Mouse (Mus musculus) thymus, postnatal 36 days (tissue): ENCODE measurements around the gene Tenm3.

Experiments
- DNase-seq, 2 experiments: peaks; one replicate each; pipeline ENCODE4 v3.0.0; 2022; ENCODE audit warnings: mixed read lengths in 2 of 2

Gene Tenm3

DNA sequence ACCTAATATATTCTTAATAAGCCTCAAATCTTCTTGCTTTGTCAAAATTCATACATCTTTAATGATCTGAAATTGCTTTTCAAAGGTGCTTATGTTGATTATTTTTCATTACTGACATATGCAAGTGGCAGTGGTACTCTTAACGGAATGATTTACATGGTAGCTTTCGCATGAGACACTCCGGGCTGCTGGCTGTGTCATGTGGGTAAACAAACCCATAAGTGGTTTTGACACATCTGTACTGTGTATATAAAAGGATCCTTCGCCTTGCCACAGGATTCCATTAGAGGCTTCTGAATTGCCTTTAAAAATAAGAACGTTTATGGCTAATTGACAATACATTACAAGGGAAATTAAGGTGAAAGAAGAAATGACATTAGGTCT is 529.8 kb downstream of the Tenm3 start:
- no peak for DNase-seq

DNA sequence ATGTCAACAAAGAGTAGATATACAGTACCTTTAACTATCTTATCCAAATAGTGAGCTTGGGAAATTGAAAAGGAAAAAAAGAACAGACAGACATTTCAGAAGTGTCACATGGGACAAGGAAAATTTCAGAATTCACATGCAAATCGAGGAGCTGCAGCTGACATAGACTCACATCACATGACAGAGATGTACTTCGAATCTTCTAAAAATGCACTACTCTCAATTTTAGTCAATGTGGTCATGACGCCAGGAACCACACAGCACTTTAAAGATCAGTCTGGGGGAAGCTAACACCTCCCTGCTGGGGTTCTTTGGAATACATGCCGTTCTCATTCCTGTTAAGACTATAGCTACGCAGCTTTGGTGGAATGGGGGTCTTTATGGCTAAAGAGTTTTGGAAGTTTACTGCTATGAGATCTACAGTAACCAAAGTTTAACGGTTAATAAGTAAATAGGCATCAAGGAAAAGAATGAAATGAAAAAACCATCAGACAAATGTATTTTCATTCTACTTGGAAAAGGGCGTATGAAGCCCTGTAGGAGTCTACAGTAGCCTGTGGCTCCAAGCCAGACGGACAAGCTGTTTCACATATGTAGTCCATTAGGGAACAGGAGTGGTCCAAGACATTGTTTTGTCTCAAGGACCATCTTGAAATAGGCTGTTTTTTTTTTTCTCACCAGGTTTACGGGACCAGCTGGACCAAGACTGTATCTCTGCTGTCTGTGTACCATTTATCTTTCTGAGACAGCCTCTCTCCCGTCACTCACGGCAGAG is 530.4 kb downstream of the Tenm3 start:
- DNase-seq = no peak

DNA sequence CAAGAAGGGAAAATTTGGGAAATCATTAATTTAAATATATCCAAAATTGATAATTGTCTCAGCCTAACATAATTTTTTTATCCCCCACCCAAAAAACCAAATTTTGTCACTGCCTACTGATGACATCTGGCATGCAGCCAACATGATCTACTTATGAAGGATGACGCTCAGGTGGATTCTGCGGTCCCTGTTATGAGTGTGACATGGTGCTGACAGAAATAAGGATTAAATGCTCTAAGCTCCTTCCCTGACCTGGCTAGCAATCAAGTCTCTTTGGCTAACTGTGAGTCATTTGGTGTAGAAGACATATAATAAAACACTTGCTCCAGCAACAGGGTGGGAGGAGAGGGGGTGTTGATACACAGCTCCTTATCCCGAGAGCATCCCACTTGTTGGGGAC is 532.0 kb downstream of the Tenm3 start:
- DNase-seq = no peak

DNA sequence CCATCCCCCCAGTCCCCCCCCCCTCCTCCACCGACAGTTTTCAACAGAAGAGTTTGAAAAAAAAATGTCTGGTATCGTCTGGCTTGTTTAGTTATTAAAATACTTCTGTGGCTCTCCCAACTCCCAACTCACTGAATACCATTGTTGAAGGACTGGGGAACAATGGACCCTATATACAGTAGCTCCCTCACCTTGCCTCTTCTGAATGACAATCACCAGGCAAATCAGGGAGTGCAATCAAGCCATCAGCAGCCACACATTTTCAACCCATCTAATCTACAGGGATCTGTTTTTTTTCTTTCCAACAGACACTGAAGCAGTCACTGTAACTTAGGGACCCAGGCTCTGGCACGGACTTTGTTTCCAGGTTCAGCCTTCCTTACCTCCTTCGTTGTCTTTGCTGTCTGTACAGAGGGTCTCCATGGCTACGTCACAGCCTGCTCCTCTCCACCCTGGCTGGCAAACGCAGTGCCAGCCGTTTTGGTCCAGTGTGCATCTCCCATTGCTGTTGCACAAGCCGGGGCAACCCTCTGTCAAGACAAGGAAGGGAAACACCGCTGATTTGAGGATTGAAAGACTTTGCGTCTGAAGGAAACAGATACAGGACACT is 533.4 kb downstream of the Tenm3 start:
- no peak for DNase-seq

DNA sequence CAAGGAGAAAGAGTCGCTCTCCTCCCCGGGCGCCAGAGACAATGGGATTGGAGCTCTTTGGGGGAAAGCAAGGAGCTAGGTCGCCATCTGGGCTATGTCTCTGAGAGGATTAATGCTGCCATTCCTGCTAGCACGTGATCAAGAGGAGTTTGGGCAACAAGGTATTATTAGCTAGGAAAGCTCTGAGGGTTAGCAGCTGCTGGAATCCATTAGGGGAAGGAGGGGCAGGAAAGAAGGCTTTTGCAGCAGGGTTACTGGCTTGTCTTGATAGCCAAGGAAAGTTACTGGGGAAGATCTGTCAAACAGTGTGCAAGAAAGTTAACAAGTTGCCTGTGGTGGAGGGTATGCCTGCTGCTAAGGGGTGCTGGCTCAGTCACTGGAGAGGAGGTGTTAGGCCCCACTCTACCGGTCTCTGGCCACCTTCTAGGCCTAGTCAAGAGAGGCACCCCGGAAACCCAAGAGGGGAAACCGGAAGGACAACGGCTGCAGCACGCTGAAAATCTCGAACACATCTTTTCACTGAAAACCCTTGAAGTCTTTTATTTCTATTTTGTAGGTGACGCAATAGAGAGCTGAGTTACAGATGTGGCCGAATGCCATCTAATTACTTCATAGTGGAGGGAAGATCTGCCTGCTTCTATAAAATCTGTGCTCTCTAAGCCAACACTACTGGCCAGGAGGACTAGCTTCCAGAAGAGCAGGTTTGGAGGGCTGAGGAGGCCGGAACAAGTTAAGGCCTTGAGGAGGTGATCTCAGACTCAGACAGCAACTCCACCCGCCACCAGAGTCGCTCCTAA is 534.4 kb downstream of the Tenm3 start:
- DNase-seq = no peak

DNA sequence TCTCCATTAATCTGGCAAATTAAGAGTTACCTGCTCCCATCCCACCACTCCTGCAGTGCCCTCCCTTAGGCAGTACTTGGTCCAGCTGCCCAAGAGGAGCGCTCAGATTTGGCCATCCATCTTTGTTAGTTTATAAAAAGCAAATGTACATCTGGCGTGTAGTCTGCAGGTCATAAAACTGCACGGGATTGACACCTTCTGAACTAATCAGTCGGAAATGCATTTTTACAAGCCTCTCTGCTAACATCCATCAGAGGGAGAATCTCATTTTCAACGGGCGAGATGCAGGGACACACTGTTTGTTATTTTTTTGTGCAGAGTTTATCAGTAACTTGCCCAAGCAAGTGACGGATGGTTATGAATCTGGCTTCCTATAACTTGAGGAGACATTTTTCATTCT is 539.5 kb downstream of the Tenm3 start:
- no peak for DNase-seq

DNA sequence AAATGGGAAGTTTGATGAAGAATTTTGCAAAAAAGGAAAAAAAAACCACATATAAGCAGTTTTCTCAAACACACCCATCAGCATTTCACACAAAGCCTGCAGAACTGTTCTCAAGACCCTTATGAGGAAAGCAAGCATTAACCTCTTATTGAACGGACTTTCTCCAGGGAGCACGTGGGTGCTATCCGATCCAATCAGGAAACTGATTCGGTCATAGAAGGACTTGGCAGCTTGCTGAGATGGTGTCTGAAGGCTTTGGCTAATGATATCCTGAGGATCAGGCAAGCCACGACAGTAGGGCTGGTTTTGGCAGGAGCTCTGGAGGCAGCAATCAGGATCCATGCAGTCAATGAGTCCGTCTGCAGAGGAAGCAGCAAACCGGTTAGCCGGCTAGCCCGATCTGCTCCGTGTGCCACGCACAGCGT is 543.1 kb downstream of the Tenm3 start:
- DNase-seq = no peak

DNA sequence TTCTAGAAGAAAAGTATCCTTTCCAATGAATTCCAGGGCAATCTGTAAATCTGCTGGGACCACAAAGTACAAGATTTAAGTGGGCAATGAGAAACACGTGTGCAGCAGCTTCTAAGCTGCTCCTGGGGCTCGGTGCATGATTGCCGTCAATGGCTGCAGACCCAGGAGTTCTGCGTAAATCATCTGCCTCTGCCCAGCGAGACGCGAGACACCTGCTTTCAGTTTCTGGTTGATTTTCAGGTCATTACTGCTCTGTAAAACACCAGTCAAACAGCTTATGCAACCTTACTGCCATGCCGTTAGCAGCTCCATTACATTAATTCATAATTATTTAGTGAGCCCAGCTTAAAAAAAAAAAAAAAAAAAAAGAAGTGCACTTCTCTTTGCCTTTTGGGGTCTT is 543.7 kb downstream of the Tenm3 start:
- no peak for DNase-seq

DNA sequence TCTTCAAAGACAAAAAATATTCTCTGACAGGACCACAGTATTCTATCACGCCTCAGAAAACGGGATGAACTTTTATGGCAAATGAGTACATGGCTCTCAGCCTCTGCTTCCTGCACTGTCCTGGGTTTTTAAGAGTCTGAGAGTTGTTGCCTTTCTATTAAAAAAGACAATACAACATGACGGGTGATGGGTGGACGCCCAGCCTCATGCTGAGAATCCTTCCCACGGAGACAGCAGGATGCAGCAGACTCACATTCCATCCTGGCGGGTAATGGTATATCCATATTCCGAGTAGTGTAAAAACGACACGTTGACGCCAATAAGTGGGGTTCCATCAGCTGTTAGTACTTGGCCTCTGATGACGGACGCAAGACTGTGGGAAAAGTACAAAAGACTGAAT is 544.4 kb downstream of the Tenm3 start:
- no peak for DNase-seq

DNA sequence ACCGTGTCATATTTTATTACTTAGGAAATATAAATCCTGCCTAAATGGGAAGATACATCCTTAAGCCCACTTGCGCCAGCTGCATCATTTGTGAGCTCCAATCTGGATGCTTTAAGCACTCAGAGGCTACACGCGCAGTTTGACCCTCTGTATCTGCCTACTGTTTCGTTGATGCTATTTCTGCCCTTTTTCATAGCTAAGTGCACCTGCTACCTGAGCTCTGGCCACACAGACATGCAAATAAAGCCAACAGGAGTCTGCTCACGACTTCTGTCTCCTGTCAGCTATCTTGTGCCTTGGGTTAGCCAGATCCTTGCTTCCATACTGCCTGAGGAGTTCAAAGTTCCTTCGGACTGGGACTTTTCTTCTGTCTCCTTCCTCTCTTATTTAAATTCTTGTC is 547.4 kb downstream of the Tenm3 start:
- no peak for DNase-seq

DNA sequence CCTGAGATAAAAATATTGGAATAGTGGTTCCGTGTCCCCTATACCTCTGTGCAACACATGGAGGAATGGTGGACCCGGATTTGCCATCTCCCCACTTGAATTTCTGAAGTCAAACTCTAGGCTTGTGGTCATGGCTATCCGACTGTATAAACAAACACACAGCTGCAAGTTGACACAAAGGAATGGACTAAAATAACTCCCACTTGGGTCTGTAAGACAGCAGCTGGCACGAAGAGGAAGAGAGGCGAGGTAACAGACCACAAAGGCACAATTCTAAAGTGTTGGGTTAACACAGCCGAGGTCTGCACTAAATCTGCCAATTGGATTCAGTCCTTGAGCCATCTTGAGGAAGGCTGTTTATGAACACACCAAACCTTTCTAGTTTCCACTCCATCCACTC is 548.2 kb downstream of the Tenm3 start:
- no peak for DNase-seq

DNA sequence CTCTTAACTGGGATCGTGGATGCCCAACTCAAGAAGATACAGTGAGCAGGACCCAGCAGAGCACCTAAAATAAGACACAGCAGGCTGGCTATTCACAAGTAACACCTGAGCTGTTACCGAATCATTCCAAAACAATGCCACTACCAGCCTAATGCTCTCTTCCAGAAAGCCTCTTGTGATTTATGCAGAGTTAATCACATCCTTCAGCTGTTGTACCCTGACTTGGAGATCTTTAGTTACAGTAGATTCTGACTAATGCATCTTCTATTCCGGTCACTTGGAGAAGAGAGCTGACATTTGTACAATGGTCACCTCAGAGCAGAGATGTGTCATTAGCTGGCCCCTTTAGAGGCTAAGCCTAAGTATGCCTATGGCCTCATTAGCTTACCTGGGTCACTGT is 550.0 kb downstream of the Tenm3 start:
- no peak for DNase-seq

DNA sequence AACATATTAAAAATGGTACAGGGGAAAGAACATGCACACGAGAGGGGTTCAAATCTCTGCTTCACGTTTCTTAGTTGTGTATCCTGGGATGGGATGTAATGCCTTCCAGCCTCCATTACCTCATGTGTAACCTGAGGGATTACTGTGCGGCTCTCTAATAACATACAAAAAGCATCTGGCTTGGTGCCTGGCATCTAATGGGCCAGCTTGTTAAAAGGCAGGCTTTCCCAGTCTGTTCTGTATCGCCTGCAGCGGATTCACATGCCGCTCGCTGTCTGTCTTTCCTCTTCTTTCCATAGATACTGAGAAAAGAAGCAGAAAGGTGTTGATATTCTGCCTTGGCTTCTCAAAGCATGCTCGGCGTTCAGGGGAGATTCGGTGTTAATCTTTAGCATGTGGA is 558.3 kb downstream of the Tenm3 start:
- no peak for DNase-seq

DNA sequence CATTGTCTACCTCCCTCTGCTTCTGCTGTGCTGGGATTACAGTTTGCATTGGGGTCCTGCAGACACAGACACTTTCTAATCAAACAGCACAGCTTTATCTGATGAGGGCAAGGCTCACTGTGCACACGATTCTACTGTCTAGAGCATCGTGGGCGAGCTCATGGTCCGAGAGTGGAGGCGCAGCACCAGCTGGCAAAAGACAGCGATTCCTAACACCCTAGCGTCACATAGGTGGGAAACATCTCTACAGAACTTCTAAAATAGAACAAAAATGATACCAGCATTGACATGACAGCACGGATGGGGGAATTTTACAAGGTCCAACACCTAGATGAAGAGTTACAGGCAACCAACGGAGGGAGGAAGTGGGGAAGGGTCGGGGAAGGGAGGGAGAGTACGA is 561.9 kb downstream of the Tenm3 start:
- no peak for DNase-seq

DNA sequence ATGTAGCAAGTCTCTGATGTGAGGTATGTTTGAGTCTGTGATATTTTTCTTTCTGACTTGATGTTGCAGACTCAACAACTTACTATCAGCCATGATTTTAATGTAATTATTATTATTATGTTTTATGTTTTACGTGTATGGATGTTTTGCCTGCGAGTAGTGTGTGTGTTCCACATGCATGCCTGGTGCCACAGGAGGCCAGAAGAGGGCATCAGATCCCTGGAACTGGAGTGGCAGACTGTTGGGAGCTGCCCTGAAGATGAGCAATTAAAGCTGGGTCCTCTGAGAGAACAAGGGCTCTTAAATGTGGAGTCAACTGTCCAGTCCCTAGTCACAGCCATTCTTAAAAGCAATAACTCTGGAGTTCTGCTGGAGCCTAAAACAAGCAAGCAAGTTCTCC is 564.4 kb downstream of the Tenm3 start:
- no peak for DNase-seq

DNA sequence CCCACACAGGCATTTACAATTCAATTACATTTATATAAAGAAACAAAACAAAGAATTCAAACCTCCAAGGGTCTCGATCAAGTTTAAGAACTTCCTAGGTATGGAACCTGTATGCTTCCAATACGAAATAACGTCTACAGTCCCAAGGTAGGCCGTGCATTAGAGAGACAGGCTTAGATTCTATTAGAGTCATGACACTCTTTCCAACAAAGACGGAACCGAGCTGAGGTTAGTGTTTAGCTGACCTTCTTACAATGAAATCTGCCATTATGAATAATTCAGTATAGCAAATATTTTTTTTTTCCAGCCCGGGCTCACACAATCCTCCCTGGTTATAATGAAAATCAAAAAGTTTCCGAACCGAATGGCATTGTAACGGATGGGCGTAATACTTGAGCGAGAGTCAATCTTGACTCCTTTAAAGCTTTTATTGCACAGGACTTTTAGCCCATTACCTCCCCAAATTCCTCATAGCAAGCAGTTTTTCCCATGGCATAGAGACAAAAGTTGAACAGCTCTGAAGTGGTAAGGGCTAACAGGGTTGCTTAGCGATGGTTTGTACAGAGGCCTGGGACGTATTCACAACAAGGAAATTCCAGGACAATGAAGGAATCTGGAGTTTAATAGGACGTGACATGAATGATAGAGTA is 565.6 kb downstream of the Tenm3 start:
- no peak for DNase-seq

DNA sequence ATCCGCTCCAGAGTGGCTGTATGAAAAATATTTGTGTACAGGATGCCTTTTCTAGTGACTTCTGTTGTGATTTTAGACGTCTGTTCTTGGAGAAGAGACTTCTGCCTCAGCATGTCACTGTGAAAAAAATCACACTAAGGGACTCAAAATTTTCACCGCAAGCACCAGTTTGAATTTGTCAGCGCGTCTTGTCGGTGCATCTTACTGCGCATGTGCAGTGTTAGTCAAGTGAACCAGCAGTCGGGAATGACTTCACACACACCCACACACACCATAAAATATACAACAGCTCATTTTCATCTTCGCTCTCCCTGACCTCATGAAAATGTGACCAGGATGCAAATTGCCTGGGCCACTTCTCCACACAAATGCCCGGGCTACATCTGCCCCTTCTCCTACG is 568.7 kb downstream of the Tenm3 start:
- DNase-seq = no peak

DNA sequence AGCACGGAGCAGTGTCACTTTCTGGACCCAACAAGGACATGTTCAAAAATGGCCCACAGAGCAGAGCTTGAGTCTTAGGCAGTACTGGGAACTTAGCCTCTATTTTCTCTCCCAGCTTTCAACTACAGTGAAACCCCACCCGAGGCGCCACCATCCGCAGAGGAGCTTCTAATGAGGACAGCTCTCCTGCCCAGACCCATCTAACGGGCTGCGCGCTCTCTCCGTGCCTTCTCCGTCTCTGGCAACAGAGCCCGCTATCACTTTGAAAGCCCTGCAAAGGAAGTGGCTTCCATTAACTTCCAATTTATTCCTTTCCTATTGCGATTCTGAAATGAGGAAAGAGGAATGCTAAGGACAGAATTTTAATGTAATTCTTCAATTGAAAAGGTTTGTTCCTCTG is 569.2 kb downstream of the Tenm3 start:
- no peak for DNase-seq

DNA sequence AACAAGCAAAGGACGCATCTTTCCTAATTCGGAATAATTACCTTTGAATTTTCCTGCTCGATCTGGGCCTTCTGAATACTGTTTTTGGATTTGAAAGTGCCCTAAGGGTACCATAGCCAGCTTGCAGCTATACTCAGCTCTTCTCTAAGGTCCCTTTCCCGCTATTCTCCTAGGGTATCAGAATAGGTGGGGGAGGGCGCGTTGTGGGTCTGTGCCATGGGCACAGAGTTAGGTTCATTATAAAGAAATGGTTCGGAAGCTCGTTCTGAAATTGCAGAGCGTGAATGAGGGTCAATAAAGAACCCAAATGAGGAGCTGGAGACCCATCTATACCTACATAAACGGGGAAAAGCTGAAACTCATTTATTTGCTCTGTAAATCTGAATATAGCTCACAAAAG is 575.1 kb downstream of the Tenm3 start:
- no peak for DNase-seq

DNA sequence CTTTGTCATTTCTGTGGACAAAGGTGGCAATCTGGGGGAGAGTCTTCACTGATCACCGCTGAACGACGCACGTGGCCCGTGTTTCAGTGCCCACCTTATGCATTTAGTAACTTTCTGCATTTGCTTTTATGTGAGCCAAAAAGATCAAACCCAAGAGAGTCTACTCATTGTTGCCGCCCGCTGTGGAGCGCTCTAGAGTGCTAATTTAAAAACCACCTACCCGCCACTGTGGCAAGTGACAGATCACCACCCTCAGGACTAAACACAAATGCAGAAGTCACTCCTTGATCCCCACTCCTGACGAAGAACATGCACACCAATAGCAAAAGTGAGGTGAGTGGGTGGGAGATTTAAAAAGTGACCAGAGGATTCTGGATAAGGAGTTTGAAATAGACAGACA is 583.5 kb downstream of the Tenm3 start:
- DNase-seq = no peak

DNA sequence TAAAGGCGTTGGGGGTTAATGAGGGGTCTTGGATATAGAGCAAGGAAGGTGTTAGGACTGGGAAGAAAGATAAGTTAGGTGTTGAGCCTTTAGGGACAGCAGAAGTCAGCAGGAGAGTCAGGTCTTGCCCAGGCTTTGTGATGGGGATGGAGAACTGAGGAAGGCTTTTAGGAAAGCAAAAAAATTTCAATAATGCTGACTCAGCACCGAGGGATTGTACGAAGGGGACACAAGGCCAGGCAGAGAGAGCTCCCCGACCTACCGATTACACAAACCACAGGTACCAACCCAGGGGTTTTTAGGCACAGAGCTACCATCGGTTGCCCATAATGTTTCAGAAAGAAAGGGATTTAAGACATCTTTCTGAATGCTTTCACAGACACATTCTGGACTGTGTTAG is 583.9 kb downstream of the Tenm3 start:
- no peak for DNase-seq

DNA sequence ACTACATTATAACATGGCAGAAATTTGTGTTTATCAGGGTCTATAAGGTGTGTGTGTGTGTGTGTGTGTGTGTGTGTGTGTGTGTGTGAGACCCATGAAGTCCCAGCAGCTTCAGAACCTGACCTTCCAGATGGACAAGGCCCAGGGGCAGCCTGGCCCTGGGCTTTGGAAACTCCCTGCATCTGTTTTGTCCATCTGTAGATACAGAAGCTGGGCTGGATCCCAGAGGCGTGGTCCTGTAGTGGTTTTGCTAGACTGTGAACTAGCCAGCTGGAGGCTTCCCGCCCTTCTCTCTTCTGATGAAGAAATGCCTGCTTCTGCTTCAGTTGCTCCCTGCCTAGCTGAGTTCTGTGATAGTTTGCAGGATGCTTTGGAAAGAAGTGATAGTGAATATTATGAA is 599.9 kb downstream of the Tenm3 start:
- no peak for DNase-seq

DNA sequence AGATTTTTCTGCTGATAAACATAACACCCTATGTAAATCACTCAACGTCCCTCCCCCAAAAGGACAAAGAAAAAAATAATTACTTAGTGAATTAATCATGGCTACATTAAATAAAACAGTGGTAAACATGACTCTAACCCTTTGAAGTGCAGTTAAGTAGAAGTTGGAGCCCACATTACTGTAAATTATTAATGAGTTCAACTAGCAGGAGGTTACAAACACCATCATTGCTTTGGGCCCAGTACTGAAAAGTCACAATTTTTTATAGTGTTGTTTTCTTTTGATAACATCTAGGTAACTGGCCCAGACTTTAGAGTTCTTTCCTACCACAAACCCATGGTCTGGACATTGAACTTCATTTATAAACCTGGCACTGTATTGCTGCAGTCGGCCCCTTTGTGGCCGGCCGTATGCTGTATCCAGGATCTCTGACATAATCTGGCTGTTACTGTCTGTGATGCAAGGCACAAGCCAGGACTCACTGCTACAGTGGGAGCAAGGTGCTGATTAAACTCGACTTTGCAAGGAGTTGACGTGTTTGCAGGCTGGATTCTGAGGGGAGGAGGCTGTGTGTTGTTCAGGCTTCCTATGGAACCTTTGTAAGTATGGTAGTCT is 602.7 kb downstream of the Tenm3 start:
- DNase-seq = no peak
